Mouse (Mus musculus): ENCODE measurements around the gene Tmem123. TPM values are rescaled to one million over a fixed set of nuclear protein-coding genes. Genes with fewer than 3 reads are reported as not detected.

The Tmem123 gene
- polyA plus RNA-seq (2012) = 0.63 and 0.96 TPM in 2 replicates

- TF ChIP-seq GATA1 (IDR thresholded peaks at IDR 0.05; ENCODE audit: low read length) (no peak), TAL1 (IDR thresholded peaks at IDR 0.05; ENCODE audit: low read length) (no peak)
- peaks cover 53% of the 10 kb centered on the region for H3K4me1 ChIP-seq (ENCODE audit: control insufficient read depth)
- peak within 1 kb of the TSS; percentile 77 for H3K4me3 ChIP-seq (replicated peaks)
These were observed at the start of gene Tmem123 for GRCm38 (mm10) chr9:7763614-7764300. Tmem123 (plus strand) TSS chr9:7764041.

GRCm38 (mm10) chr9:7714062-7714907, 49.6 kb upstream of the Tmem123 start:
- H3K9me3 ChIP-seq (ENCODE audit: control insufficient read depth, low read length) = no peaks in the 10 kb centered on the region
- H3K4me3 ChIP-seq (replicated peaks) = no peak overlapping the region
- TF ChIP-seq TAL1 (IDR thresholded peaks at IDR 0.05; ENCODE audit: low read length) (no peak), GATA1 (IDR thresholded peaks at IDR 0.05; ENCODE audit: low read length) (no peak)

More at GRCm38 (mm10) chr9:7763614-7764300, at the start of gene Tmem123:
- H3K36me3 ChIP-seq (ENCODE audit: control insufficient read depth) = peaks cover 17% of the 10 kb centered on the region
- no peaks in the 10 kb centered on the region for H3K27me3 ChIP-seq (ENCODE audit: control insufficient read depth)
- H3K9me3 ChIP-seq (ENCODE audit: control insufficient read depth, low read length) = peaks cover 2% of the 10 kb centered on the region

DNA sequence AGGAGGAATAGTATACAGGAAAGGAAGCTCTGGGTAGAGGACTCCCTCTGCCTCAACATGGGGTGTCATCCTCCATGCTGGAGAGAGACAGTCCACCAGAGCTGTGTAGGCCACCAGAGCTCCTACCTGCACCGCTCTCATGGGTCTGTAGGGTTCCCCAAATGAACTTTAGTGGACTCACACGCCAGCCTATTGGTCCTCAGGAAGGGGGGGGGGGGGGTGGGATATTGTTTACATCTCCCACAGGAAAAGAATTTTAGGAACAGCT, 49.0 kb upstream of the Tmem123 start:
- no peak for TF ChIP-seq GATA1 (IDR thresholded peaks at IDR 0.05; ENCODE audit: low read length)
- no peak for TF ChIP-seq TAL1 (IDR thresholded peaks at IDR 0.05; ENCODE audit: low read length)
- H3K36me3 ChIP-seq (ENCODE audit: control insufficient read depth) = no peaks in the 10 kb centered on the region

More at GRCm38 (mm10) chr9:7714062-7714907, 49.6 kb upstream of the Tmem123 start:
- no peaks in the 10 kb centered on the region for H3K4me1 ChIP-seq (ENCODE audit: control insufficient read depth)
- H3K36me3 ChIP-seq (ENCODE audit: control insufficient read depth) = no peaks in the 10 kb centered on the region
- H3K27me3 ChIP-seq (ENCODE audit: control insufficient read depth) = no peaks in the 10 kb centered on the region

GRCm38 (mm10) chr9:7721543-7721942, 42.3 kb upstream of the Tmem123 start:
- H3K9me3 ChIP-seq (ENCODE audit: control insufficient read depth, low read length) = no peaks in the 10 kb centered on the region
- no peaks in the 10 kb centered on the region for H3K36me3 ChIP-seq (ENCODE audit: control insufficient read depth)
- no peak overlapping the region for H3K4me3 ChIP-seq (replicated peaks)
- TF ChIP-seq GATA1 (IDR thresholded peaks at IDR 0.05; ENCODE audit: low read length) (no peak), TAL1 (IDR thresholded peaks at IDR 0.05; ENCODE audit: low read length) (no peak)
- H3K4me1 ChIP-seq (ENCODE audit: control insufficient read depth) = no peaks in the 10 kb centered on the region
- H3K27me3 ChIP-seq (ENCODE audit: control insufficient read depth) = no peaks in the 10 kb centered on the region

More for the DNA sequence above, 49.0 kb upstream of the Tmem123 start:
- Histone ChIP-seq H3K4me3 (replicated peaks) (no peak overlapping the region), H3K4me1 (ENCODE audit: control insufficient read depth) (no peaks in the 10 kb centered on the region), H3K9me3 (ENCODE audit: control insufficient read depth, low read length) (no peaks in the 10 kb centered on the region), H3K27me3 (ENCODE audit: control insufficient read depth) (no peaks in the 10 kb centered on the region)

DNA sequence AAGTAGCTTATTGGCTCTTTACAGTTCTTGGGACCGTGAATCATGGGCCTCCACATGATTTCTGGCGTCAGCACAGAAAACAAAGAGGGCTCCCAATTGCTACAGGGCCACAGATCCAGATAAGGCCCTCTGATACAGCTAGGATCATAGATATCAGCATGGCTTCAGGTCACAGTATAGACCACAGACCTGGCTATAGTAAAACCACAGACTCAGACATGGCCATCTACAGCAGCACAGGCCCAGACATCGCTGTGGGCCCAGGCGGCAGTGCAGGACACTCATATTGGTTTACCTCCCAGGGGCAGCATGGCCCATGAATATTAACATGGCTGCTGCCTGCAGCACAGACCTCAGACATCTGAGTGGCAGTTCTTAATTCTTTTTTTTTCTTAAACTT, 34.8 kb upstream of the Tmem123 start:
- no peak overlapping the region for H3K4me3 ChIP-seq (replicated peaks)
- no peaks in the 10 kb centered on the region for H3K36me3 ChIP-seq (ENCODE audit: control insufficient read depth)
- no peaks in the 10 kb centered on the region for H3K4me1 ChIP-seq (ENCODE audit: control insufficient read depth)
- H3K27me3 ChIP-seq (ENCODE audit: control insufficient read depth) = no peaks in the 10 kb centered on the region
- H3K9me3 ChIP-seq (ENCODE audit: control insufficient read depth, low read length) = no peaks in the 10 kb centered on the region
- TF ChIP-seq GATA1 (IDR thresholded peaks at IDR 0.05; ENCODE audit: low read length) (no peak), TAL1 (IDR thresholded peaks at IDR 0.05; ENCODE audit: low read length) (no peak)

GRCm38 (mm10) chr9:7742696-7743095, 21.1 kb upstream of the Tmem123 start:
- Histone ChIP-seq H3K9me3 (ENCODE audit: control insufficient read depth, low read length) (no peaks in the 10 kb centered on the region), H3K36me3 (ENCODE audit: control insufficient read depth) (no peaks in the 10 kb centered on the region), H3K27me3 (ENCODE audit: control insufficient read depth) (no peaks in the 10 kb centered on the region), H3K4me1 (ENCODE audit: control insufficient read depth) (no peaks in the 10 kb centered on the region), H3K4me3 (replicated peaks) (no peak overlapping the region)
- TF ChIP-seq GATA1 (IDR thresholded peaks at IDR 0.05; ENCODE audit: low read length) = no peak
- TF ChIP-seq TAL1 (IDR thresholded peaks at IDR 0.05; ENCODE audit: low read length) = no peak

GRCm38 (mm10) chr9:7744156-7744555, 19.7 kb upstream of the Tmem123 start:
- Histone ChIP-seq H3K9me3 (ENCODE audit: control insufficient read depth, low read length) (no peaks in the 10 kb centered on the region), H3K36me3 (ENCODE audit: control insufficient read depth) (no peaks in the 10 kb centered on the region), H3K27me3 (ENCODE audit: control insufficient read depth) (no peaks in the 10 kb centered on the region), H3K4me3 (replicated peaks) (no peak overlapping the region), H3K4me1 (ENCODE audit: control insufficient read depth) (no peaks in the 10 kb centered on the region)
- TF ChIP-seq GATA1 (IDR thresholded peaks at IDR 0.05; ENCODE audit: low read length) (no peak), TAL1 (IDR thresholded peaks at IDR 0.05; ENCODE audit: low read length) (no peak)

DNA sequence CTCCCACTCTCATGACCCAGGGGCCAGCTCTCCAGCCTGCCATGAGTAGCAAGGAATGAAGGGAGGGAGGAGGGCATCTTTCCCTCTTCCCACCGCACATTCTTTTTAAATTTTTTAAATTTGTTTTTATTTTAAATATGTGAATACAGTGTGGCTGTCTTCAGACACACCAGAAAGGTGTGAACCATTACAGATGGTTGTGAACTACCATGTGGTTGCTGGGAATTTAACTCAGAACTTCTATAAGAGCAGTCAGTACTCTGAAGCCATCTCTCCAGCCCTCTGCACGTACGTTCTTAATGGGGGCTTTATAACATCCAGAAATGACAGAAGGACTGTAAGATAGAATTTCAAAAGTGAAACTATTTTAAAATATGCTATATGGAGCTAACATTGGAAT, 15.0 kb upstream of the Tmem123 start:
- H3K4me1 ChIP-seq (ENCODE audit: control insufficient read depth) = no peaks in the 10 kb centered on the region; the same call in 1 of the 2 replicates
- no peak for TF ChIP-seq GATA1 (IDR thresholded peaks at IDR 0.05; ENCODE audit: low read length)
- TF ChIP-seq TAL1 (IDR thresholded peaks at IDR 0.05; ENCODE audit: low read length) = no peak
- no peak overlapping the region for H3K4me3 ChIP-seq (replicated peaks)
- no peaks in the 10 kb centered on the region for H3K9me3 ChIP-seq (ENCODE audit: control insufficient read depth, low read length)
- H3K27me3 ChIP-seq (ENCODE audit: control insufficient read depth) = no peaks in the 10 kb centered on the region
- H3K36me3 ChIP-seq (ENCODE audit: control insufficient read depth) = no peaks in the 10 kb centered on the region

- no peaks in the 10 kb centered on the region for H3K36me3 ChIP-seq (ENCODE audit: control insufficient read depth)
- H3K4me3 ChIP-seq (replicated peaks) = no peak overlapping the region
- TF ChIP-seq TAL1 (IDR thresholded peaks at IDR 0.05; ENCODE audit: low read length) (no peak), GATA1 (IDR thresholded peaks at IDR 0.05; ENCODE audit: low read length) (no peak)
- no peaks in the 10 kb centered on the region for H3K27me3 ChIP-seq (ENCODE audit: control insufficient read depth)
- no peaks in the 10 kb centered on the region; the same call in 1 of the 2 replicates for H3K4me1 ChIP-seq (ENCODE audit: control insufficient read depth)
- H3K9me3 ChIP-seq (ENCODE audit: control insufficient read depth, low read length) = no peaks in the 10 kb centered on the region
These were observed 14.3 kb upstream of the Tmem123 start for GRCm38 (mm10) chr9:7749537-7749936.

Data from erythroblast, embryonic 14.5 days (primary cell).